Mouse (Mus musculus) thymus, postnatal 14 days (tissue): ENCODE measurements around the gene Ap3s2.

Source experiments
- DNase-seq: peaks from one replicate; pipeline ENCODE4 v3.0.0; 2021

Ap3s2 gene

DNA sequence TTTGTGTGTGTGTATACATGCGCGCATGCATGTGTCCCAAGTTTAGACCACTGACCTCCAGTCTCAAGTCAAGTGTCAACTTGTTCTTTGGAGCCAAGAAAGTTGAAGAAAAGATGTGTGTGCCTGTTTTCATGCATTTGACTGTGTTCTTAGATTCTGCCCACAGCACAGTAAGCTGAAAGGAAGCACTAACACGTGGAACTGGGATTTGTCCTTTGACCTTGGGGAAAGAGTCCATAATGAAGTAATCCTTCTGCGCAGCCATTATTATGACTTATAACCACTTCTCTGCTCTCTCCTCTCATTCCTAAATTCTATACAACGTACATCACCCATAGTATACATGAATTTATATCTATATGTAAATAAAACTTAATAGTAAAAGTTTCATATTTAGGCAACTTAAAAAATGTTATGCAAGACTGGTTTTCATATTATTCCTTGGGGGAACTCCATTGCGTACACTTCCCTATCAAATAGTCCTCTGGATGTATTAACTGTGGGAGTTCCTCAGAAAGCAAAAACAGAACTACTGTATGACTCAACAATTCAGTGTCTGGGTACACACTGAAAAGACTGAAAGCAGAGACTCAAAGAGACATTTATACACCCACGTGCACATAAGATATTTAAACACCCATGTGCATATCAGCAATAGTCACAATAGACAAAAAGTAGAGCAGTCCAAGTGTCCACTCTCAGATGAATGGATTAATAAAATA lies 36.7 kb downstream of the Ap3s2 start:
- no peak for DNase-seq

DNA sequence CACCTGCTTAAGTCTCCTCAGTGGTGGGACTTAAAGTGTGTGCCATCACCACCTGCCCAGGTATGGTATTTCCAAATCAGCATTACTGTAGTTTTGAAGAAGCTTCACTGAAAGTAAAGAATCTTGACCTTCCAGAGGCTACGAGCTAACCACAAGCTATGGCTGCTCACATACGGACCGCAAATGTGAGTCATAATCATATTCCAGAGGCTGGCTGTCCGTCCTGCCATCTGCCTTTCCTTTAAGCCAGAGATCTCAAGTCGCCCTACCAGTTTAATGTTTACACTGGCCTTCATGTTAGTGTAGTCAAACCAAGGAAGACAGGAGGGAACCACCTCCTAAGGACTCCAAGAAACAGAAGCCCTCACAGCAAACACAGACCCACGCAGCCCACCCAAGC lies 38.5 kb downstream of the Ap3s2 start:
- no peak for DNase-seq

DNA sequence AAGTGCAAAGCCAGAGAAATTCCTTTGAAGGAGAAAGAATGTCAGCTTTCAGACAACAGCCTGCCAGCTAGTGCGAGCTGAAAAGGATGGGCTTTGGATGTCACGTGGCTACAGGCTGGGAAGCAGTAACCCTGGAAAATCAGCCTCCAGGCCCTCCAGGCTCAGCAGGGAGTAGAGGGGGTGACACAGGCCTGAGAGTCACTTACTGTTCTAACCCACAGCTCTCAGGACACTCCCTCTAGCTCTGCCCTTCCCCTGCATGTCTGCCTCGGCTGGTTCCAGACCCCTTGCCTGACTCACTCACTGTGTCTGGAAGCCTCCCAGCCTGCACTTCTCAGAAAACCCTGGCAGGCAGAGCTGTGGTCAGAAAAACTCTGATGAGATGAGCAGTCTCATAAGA lies 39.5 kb downstream of the Ap3s2 start:
- no peak for DNase-seq

- no peak for DNase-seq
Measured at GRCm38 (mm10) chr7:79880033-79880432, 40.4 kb downstream of the Ap3s2 start.

DNA sequence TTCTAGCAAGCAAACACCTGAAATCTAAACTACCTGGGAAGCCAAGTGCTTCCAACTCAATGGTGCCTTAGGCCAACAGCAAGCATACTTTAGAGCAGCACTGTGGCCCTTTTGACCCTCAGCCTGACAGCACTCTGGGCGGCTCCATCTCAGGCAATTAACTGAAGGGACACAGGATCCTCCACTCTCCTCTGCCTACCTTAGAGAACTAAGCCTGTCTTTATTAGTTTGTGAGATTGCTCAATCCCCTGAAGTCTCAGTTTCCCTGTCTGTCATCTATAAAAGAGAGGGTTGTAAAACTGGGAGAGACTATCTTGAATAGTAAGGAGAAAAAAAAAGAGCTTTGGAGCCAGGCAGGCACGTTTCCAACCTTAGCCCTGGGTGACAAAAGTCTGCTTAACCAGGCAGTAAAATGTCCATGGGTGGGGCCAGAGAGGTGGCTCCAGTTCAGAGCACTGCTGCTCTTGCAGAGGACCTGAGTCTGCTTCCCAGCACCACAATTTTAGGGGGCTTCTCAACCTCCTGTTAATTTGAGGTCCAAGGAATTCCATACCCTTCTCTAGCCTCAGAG lies 41.9 kb downstream of the Ap3s2 start:
- DNase-seq, result no peak

- no peak for DNase-seq
Measured at GRCm38 (mm10) chr7:79873407-79873806, 47.0 kb downstream of the Ap3s2 start.

DNA sequence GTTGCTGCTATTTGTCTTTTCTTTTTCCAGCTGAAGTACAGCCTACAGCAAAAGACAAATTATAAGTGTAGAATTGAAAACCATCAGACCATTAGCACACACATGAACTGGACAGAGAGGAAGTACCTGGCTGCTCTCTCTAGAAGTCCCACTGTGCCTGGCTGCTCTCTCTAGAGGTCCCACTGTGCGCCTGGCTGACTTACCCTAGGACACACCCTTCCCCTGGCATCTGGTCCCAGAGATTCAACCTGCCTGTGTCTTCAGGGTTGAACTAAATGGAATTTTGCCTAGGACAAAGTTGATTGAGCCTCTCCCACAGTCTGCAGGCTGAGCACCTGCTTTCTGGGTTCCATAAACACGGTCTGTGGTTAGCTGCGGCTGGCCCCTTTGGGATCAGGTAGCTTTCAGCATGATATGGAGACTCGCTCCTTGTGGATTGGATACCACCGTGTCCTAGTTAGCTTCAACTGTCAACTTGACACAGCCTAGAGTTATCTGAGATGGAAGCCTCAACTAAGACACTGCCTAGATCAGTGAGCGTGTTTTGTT lies 48.6 kb downstream of the Ap3s2 start:
- DNase-seq, result no peak

GRCm38 (mm10) chr7:79869072-79869719 lies 51.3 kb downstream of the Ap3s2 start:
- DNase-seq, result no peak

DNA sequence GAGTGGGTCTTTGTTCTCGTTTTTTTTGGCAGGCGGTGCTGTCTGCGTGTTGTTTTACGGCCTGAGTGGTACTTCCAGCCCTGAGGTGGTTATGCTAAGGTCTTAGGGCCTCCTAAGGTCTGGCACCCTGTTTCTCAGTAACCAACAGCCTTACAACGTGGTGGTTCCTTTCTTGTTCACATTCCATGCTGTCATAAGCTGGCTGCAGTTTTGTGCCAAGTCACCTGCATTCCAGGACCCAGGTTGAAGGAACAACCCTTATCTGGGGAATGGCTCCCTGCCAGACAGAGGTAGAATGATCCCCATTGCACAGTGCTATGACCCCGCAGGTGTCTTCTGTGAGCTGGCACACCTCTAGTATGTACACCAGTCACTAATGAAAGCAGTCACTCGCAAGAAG lies 52.0 kb downstream of the Ap3s2 start:
- no peak for DNase-seq

GRCm38 (mm10) chr7:79867861-79868260 lies 52.6 kb downstream of the Ap3s2 start:
- DNase-seq, result no peak

- no peak for DNase-seq
Measured at GRCm38 (mm10) chr7:79866294-79867000, 54.0 kb downstream of the Ap3s2 start.

DNA sequence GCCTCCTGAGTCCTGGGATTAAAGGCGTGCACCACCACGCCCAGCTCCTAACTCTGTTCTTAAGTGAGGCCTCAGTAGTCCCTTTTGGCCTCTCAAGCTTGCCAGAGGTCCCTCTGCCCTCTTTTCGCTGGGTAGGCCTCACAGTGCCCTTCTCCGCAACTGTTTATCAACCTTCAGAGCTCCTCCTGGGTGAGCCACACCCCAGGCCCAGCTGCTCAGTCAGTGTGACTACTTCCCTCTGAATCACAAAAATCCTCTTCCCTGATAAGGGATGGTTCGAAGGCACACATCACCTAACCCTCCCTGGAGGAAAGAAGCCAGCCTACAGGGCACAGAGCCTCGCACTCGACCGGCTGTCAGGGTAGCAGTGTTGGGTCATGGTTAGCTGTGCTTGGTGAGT lies 58.7 kb downstream of the Ap3s2 start:
- no peak for DNase-seq

DNA sequence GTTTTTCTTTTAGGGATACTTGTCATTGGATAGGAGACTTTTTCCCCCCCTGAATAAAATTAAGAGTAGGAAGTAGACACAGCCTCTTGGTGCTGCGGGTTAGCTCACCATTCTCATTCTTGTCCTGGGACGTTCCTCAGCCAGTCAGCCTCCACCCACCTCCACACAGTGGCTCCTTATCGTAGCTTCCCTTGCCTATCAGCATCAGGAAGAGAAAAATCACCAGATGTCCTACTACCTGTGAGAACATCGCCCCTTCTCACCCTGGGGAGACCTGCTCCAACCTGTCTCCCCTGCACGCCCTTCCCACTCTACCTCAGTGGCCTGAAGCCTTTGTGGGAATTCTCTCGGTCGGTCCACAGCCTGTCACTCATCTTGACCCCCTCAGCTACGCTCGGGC lies 59.6 kb downstream of the Ap3s2 start, which contains the start of gene Anpep:
TSS of gene Anpep (minus strand) at position 249 of the 400 bp plus-strand sequence.
- DNase-seq, result no peak

- no peak for DNase-seq
Measured at GRCm38 (mm10) chr7:79858956-79859630, 61.4 kb downstream of the Ap3s2 start.

DNA sequence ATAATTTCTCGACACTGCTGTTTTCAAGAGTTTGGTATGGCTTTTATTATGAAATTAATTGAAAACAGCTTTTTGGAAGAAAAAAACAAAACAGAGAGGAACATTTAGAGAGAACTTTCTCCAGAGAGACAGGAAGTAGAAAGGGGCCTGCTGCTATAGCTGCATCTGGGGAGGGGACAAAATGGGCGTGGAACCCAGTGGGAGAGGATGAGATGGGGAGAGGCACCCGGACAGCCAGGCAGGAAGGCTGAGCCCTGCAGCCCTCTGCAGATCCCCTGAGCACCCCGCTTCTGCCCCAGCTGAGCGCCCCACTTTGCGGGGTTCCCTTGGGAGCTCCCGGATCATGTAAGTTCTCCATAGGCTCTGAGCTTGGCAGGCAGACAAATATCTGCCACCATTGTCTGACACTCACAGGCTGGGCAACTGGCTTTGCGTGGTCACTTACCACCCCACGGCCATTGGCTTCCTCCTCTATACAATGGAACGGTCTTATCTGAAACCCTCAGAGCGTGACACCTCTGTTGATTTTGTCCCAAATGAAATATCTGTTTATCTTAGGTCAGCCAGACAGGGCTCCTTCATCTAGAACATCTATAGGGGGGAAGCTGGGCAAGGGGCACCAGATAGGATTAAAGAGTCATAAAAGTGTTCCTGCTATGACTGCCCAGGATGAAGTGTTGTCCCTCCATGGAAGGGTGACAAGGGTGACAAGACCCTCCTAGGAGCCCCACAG lies 62.1 kb downstream of the Ap3s2 start:
- DNase-seq, result peak; percentile 38

- no peak for DNase-seq
Measured at GRCm38 (mm10) chr7:79856305-79856704, 64.1 kb downstream of the Ap3s2 start.

- DNase-seq, result peak; percentile 7
Measured at GRCm38 (mm10) chr7:79847456-79848451, 72.7 kb downstream of the Ap3s2 start.

- no peak for DNase-seq
Measured at GRCm38 (mm10) chr7:79846342-79846741, 74.1 kb downstream of the Ap3s2 start.

DNA sequence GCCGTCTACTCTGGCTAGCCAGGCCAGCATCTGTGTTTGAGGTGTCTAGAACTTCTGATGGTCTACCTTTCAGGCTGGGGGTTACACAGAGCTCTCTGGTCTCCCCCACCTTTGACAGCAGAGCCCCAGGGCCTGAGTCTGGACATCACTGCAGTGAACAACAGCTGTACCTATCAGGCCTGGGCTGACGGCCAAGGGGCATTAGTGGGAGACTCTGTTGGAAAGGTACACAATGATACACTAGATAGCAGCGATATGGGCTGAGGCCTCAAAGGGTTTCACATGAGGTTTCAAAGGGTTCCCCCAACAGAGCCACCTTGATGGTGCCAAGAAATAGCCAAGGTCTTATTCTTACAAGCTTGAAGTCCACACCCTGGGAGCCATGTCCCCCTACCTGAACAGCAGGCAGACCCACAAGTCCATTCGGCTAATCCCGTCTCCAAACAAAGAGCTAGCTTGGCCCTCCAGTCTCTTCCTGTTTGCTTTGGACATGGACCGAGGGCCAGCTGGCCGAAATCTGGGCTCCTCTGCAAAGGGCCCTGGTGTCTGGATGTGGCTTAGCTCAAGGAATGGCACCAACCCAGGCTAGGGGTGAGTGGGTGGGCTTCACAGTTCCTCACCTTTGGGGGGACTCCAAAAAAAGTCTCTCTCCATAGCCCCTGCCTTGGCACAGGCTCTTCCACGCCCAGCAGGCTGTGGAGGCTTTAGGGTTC lies 76.2 kb downstream of the Ap3s2 start:
- no peak for DNase-seq

DNA sequence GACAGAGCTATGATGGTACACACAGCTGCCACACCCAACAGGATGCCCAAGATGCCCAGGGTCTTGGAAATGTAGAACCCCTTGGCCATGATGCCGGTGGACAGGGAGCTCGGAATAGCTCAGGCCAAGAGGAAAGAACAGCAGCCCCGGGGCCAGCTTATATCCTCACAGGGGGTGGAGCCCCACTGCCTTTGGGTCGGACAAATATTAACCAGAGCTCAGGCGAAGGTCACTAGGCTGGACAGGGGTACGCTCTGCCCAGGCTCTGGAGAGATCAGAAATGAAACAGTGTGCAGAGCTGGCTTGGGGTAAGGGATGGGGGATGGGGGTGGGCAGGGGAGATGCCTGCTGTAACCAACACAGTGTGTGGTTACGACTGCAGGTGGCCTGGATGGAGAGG lies 78.3 kb downstream of the Ap3s2 start:
- no peak for DNase-seq
